Mouse (Mus musculus): ENCODE measurements around the gene Sost.

DNA sequence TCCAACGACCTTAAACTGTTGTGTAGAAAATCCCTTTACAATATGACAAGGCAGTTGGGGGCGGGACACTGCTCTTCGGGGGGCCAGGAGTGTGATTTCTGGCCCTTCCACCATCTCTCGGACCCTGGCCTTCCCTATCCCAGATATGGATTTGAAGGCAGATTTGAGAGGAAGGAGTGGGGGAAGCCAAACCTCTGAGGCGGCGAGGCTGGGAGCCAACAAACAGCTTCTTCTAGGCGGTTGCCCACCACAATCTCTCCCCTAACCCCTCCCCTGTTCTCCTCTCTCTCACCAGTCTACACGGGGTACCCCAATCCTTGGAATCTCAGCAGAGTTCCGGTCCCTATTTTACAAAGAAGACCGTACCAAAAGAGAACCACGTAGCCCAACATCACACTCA lies 3.8 kb downstream of the Sost start:
- no peak for TF ChIP-seq CTCF (IDR thresholded peaks at IDR 0.05; ENCODE audit: control insufficient read depth, insufficient read depth, low read length)
- no peak for TF ChIP-seq POLR2A (IDR thresholded peaks at IDR 0.05; ENCODE audit: borderline replicate concordance, control insufficient read depth, low read depth, low read length)
